Comparison of ENCODE assay signal across 26 mouse cellular contexts in genomic region chr16:4855046-4855650, GRCm38 (mm10). TPM values are rescaled to one million over a fixed set of nuclear protein-coding genes. Genes with fewer than 3 reads are reported as not detected.
DNase-seq lines count a peak whose midpoint lies in the region; ATAC-seq lines count a peak whose summit lies in the region.
"Had no signal": no experiment of that assay in that cellular context is flagged by ENCODE, and none has a peak within 500 bp of the region (broad histone marks: within the 10 kb centered on the region; RNA-seq: fewer than 3 reads in every experiment).

No protein-coding gene starts in this region.

- 45% methylated on average over 5 of the region's 5 CpGs for WGBS in intestine, embryonic 15.5 days
- WGBS in stomach, embryonic 14.5 days: 29% methylated on average over 5 of the region's 5 CpGs
- WGBS in kidney, embryonic 15.5 days: 50% methylated on average over 5 of the region's 5 CpGs

- no peak overlapping the region for H3K4me3 ChIP-seq in intestine, embryonic 15.5 days (replicated peaks)
- H3K4me3 ChIP-seq in stomach, embryonic 14.5 days (ENCODE audit: low read depth, low read length): no peak overlapping the region
- no peak overlapping the region for H3K4me3 ChIP-seq in kidney, embryonic 15.5 days (replicated peaks)
- H3K4me3 ChIP-seq: forebrain, embryonic 10.5 days; forebrain, embryonic 13.5 days; gastrocnemius, adult 2 months; heart, adult 2 months; heart, embryonic 10.5 days; heart, embryonic 13.5 days; hindbrain, embryonic 12.5 days; hindbrain, embryonic 15.5 days had no signal

- peaks cover 7% of the 10 kb centered on the region for H3K4me1 ChIP-seq in intestine, embryonic 15.5 days (replicated peaks)
- H3K4me1 ChIP-seq in stomach, embryonic 14.5 days (ENCODE audit: control insufficient read depth, insufficient read depth, low read length): peaks cover 7% of the 10 kb centered on the region; the same call in 1 of the 2 replicates
- peaks cover 6% of the 10 kb centered on the region; the same call in 1 of the 2 replicates for H3K4me1 ChIP-seq in kidney, embryonic 15.5 days
- H3K4me1 ChIP-seq: forebrain, embryonic 10.5 days; forebrain, embryonic 13.5 days; hindbrain, embryonic 12.5 days; hindbrain, embryonic 15.5 days had no signal

- H3K27me3 ChIP-seq in intestine, embryonic 15.5 days (replicated peaks): no peaks in the 10 kb centered on the region
- H3K27me3 ChIP-seq in stomach, embryonic 14.5 days (ENCODE audit: control insufficient read depth, insufficient read depth, low read length): no peaks in the 10 kb centered on the region
- no peaks in the 10 kb centered on the region for H3K27me3 ChIP-seq in kidney, embryonic 15.5 days
- H3K27me3 ChIP-seq: CH12.LX; forebrain, embryonic 13.5 days; heart, embryonic 13.5 days; hindbrain, embryonic 12.5 days; hindbrain, embryonic 15.5 days had no signal

- H3K9ac ChIP-seq in intestine, embryonic 15.5 days: no peak overlapping the region
- H3K9ac ChIP-seq in stomach, embryonic 14.5 days (replicated peaks; ENCODE audit: low read depth, low read length): no peak overlapping the region
- no peak overlapping the region for H3K9ac ChIP-seq in kidney, embryonic 15.5 days
- H3K9ac ChIP-seq: forebrain, embryonic 13.5 days; heart, embryonic 13.5 days; hindbrain, embryonic 12.5 days; hindbrain, embryonic 15.5 days had no signal

- peak; percentile 75 for ATAC-seq in intestine, embryonic 15.5 days
- ATAC-seq in stomach, embryonic 14.5 days (ENCODE audit: insufficient number of reproducible peaks, insufficient read depth, low FRiP score, low read depth): 0 out of 2 replicates have a peak, but pooled peaks have one; percentile 10
- no peak for ATAC-seq in kidney, embryonic 15.5 days (replicated peaks; ENCODE audit: low FRiP score)
- ATAC-seq: forebrain, embryonic 13.5 days; forebrain, embryonic 16.5 days had no signal

- no peaks in the 10 kb centered on the region for H3K36me3 ChIP-seq in intestine, embryonic 15.5 days
- no peaks in the 10 kb centered on the region for H3K36me3 ChIP-seq in stomach, embryonic 14.5 days (ENCODE audit: control insufficient read depth, insufficient read depth, low read length)
- H3K36me3 ChIP-seq in kidney, embryonic 15.5 days: no peaks in the 10 kb centered on the region
- H3K36me3 ChIP-seq: forebrain, embryonic 10.5 days; G1E; heart, embryonic 10.5 days; heart, embryonic 13.5 days; hindbrain, embryonic 12.5 days; hindbrain, embryonic 15.5 days had no signal

- DNase-seq in adrenal gland, adult 2 months: peak; percentile 42
- no peak for DNase-seq in adrenal gland, adult (ENCODE audit: inconsistent age in 2 of 2, low spot score in 1 of 2)
- DNase-seq in right cerebral cortex, postnatal 25 days: no peak
- DNase-seq: adrenal gland, postnatal 10 days; adrenal gland, postnatal 36 days; B cell, adult 2 months; cerebellum, adult 18-20 months; cerebellum, adult 9-10 months; cerebellum, postnatal 14 days; gastrocnemius, adult 2 months; gastrocnemius, postnatal 14 days; heart, adult 2 months; heart, postnatal 14 days had no signal

- no peak overlapping the region for H3K4me2 ChIP-seq in intestine, embryonic 15.5 days (replicated peaks)
- H3K4me2 ChIP-seq in stomach, embryonic 14.5 days (replicated peaks; ENCODE audit: low read depth, low read length): no peak overlapping the region
- no peak overlapping the region for H3K4me2 ChIP-seq in kidney, embryonic 15.5 days
- H3K4me2 ChIP-seq: forebrain, embryonic 13.5 days; heart, embryonic 13.5 days; hindbrain, embryonic 12.5 days; hindbrain, embryonic 15.5 days had no signal

- H3K27ac ChIP-seq in intestine, embryonic 15.5 days: no peak overlapping the region
- no peak overlapping the region for H3K27ac ChIP-seq in stomach, embryonic 14.5 days (ENCODE audit: low read length)
- H3K27ac ChIP-seq in kidney, embryonic 15.5 days: no peak overlapping the region
- H3K27ac ChIP-seq: forebrain, embryonic 10.5 days; forebrain, embryonic 13.5 days; gastrocnemius, adult 2 months; heart, adult 2 months; heart, embryonic 10.5 days; heart, embryonic 13.5 days; hindbrain, embryonic 12.5 days; hindbrain, embryonic 15.5 days had no signal

- H3K9me3 ChIP-seq in intestine, embryonic 15.5 days: no peaks in the 10 kb centered on the region
- no peaks in the 10 kb centered on the region for H3K9me3 ChIP-seq in stomach, embryonic 14.5 days (ENCODE audit: control insufficient read depth, low read depth, low read length)
- no peaks in the 10 kb centered on the region for H3K9me3 ChIP-seq in kidney, embryonic 15.5 days (replicated peaks)
- H3K9me3 ChIP-seq: forebrain, embryonic 10.5 days; forebrain, embryonic 13.5 days; G1E; heart, embryonic 10.5 days; heart, embryonic 13.5 days; hindbrain, embryonic 12.5 days; hindbrain, embryonic 15.5 days had no signal

RNA-seq across cellular contexts. Expression of gene 4930562C15Rik, which starts 19.9 kb away (rescaled TPM):
- not detected for total RNA-seq in adrenal gland, adult 2 months (2021)
- not detected in 2 replicates for polyA plus RNA-seq in adrenal gland, adult 2 months (2012; rRNA removed)
- 0.23 TPM in 2 replicates for polyA plus RNA-seq in intestine, embryonic 15.5 days (2015; fragmentation: Nextera tagmentation; extraction: Ambion mirVana)
- 1.3 and 1.5 TPM in 2 replicates for polyA plus RNA-seq in stomach, embryonic 14.5 days (2014; fragmentation: Nextera tagmentation; extraction: Ambion mirVana)
- 0.19 and 0.83 TPM in 2 replicates for polyA plus RNA-seq in kidney, embryonic 15.5 days (2015; fragmentation: Nextera tagmentation; extraction: Ambion mirVana)
- total RNA-seq: adrenal gland, postnatal 10 days; adrenal gland, postnatal 36 days; gastrocnemius, adult 2 months; gastrocnemius, postnatal 14 days; gastrocnemius, postnatal 4 days; heart, adult 2 months had no signal
- polyA plus RNA-seq: G1E had no signal

RNA-seq across cellular contexts. Expression of gene Ubald1, which starts 25.0 kb away (rescaled TPM):
- total RNA-seq in adrenal gland, adult 2 months (2021): 10 to 100 TPM; 32.8 to 37.8 TPM
- 59.7 and 68.0 TPM in 2 replicates for polyA plus RNA-seq in adrenal gland, adult 2 months (2012; rRNA removed)
- polyA plus RNA-seq in intestine, embryonic 15.5 days (2015; fragmentation: Nextera tagmentation; extraction: Ambion mirVana): 34.0 and 36.1 TPM in 2 replicates
- polyA plus RNA-seq in stomach, embryonic 14.5 days (2014; fragmentation: Nextera tagmentation; extraction: Ambion mirVana): 41.4 and 46.1 TPM in 2 replicates
- 37.4 and 39.7 TPM in 2 replicates for polyA plus RNA-seq in kidney, embryonic 15.5 days (2015; fragmentation: Nextera tagmentation; extraction: Ambion mirVana)

RNA-seq across cellular contexts. Expression of gene Mgrn1, which starts 30.9 kb away (rescaled TPM):
- total RNA-seq in adrenal gland, adult 2 months (2021): 10 to 100 TPM; 79.3 to 87.4 TPM
- 134 and 157 TPM in 2 replicates for polyA plus RNA-seq in adrenal gland, adult 2 months (2012; rRNA removed)
- 71.2 and 77.9 TPM in 2 replicates for polyA plus RNA-seq in intestine, embryonic 15.5 days (2015; fragmentation: Nextera tagmentation; extraction: Ambion mirVana)
- polyA plus RNA-seq in stomach, embryonic 14.5 days (2014; fragmentation: Nextera tagmentation; extraction: Ambion mirVana): 85.4 and 91.4 TPM in 2 replicates
- polyA plus RNA-seq in kidney, embryonic 15.5 days (2015; fragmentation: Nextera tagmentation; extraction: Ambion mirVana): 88.2 and 98.1 TPM in 2 replicates
